Mouse (Mus musculus) heart, adult 2 months (tissue): ENCODE measurements around the gene Gm49405. TPM values are rescaled to one million over a fixed set of nuclear protein-coding genes. Genes with fewer than 3 reads are reported as not detected.

Source experiments
- DNase-seq, 2 experiments: peaks; one replicate each; pipeline ENCODE4 v3.0.0; 2021
- H3K27ac ChIP-seq: fragments of 200-600 bp; 2 replicates; pipeline ENCODE4 v1.8.1; 2022
- H3K27me3 ChIP-seq: fragments of 200-500 bp; 2 replicates; pipeline ENCODE4 v1.6.1; 2012; ENCODE audit warnings: mild to moderate bottlenecking, low read length, inconsistent platforms, mixed read lengths; ENCODE audit not compliant: control insufficient read depth, insufficient read depth
- H3K36me3 ChIP-seq: fragments of 200-500 bp; 2 replicates; pipeline ENCODE4 v1.6.1; 2012; ENCODE audit warnings: low read length, inconsistent platforms; ENCODE audit not compliant: control insufficient read depth, insufficient read depth
- H3K4me1 ChIP-seq: fragments of 200-500 bp; 2 replicates; pipeline ENCODE4 v1.6.1; 2011; ENCODE audit warnings: low read length; ENCODE audit not compliant: control insufficient read depth, insufficient read depth
- H3K4me3 ChIP-seq: fragments of 200-600 bp; 2 replicates; pipeline ENCODE4 v1.8.1; 2022
- H3K79me2 ChIP-seq: fragments of 200-500 bp; replicated peaks from 2 replicates; pipeline ENCODE4 v1.6.1; 2012; ENCODE audit warnings: mild to moderate bottlenecking, inconsistent platforms, low read length, moderate library complexity, mixed read lengths; ENCODE audit not compliant: control insufficient read depth, insufficient read depth
- H3K9ac ChIP-seq: fragments of 200-500 bp; 2 replicates; pipeline ENCODE4 v1.6.1; 2012; ENCODE audit warnings: low read depth, mild to moderate bottlenecking, control low read depth, inconsistent platforms, low read length, mixed read lengths
- CTCF ChIP-seq: fragments of 200-600 bp; IDR thresholded peaks from 2 replicates; pipeline ENCODE4 v1.8.1; 2022; ENCODE audit warnings: antibody characterized with exemption, mild to moderate bottlenecking, moderate library complexity
- EP300 ChIP-seq: fragments of 200-500 bp; IDR thresholded peaks from 2 replicates; pipeline ENCODE4 v1.6.1; 2011; ENCODE audit warnings: low read depth, low read length, control low read depth; ENCODE audit not compliant: insufficient read depth
- POLR2A ChIP-seq: fragments of 200-500 bp; IDR thresholded peaks from 2 replicates; pipeline ENCODE4 v1.6.1; 2011; ENCODE audit warnings: mild to moderate bottlenecking, low read depth, low read length, control low read depth; ENCODE audit not compliant: insufficient read depth
- WGBS: fragments of 180-500 bp; shearing (Covaris S2); methylation state at CpG from one replicate; pipeline ENCODE4 v1.1.7; 2018; 5-methylcytosine and 5-hydroxymethylcytosine counted together
- intact Hi-C: fragments of 180-260 bp; cut with DNase I; formaldehyde crosslinking; loops from one replicate; pipeline ENCODE4 v1.15.1; 2025
- polyA plus RNA-seq: library from polyadenylated mRNA; depleted of rRNA; stranded (reverse); fragments of >200 nt; gene quantifications from 2 replicates; pipeline ENCODE4 v1.2.3, GENCODE M21; 2012
- total RNA-seq, 2 experiments: library from RNA; stranded (reverse); gene quantifications; 2 replicates each; pipeline ENCODE4 v1.2.3; 2021

The Gm49405 gene
- total and polyA plus RNA-seq, 3 experiments: 1.0 to 11.0 (median 1.7) TPM

DNA sequence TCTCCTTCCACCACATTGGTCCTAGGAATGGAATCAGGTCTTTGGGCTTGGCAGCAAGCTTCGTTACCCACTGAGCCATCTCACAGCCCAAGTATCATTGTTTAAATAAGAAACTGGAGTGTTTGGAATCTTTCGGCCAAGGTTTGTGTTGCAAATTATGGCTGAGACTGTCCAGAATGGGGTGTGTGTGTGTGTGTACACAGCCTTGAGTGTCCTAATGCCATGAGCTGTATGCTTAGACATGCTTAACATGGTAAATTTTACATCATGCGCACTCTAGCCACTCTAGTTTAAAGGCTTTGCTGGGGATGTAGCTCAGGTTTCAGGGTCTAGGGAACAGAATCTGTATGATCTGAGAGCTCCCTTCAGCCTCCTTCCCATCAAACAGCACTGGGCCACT is 4.9 kb upstream of the Gm49405 start:
- H3K36me3 ChIP-seq: no peaks in the 10 kb centered on the region
- TF ChIP-seq POLR2A (no peak), CTCF (no peak), EP300 (no peak)
- H3K4me1 ChIP-seq: peaks cover 2% of the 10 kb centered on the region; the same call in 1 of the 2 replicates
- H3K79me2 ChIP-seq: no peaks in the 10 kb centered on the region
- no peak for DNase-seq
- H3K27ac ChIP-seq: no peak overlapping the region
- 95% methylated on average over 3 of the region's 3 CpGs for WGBS
- H3K27me3 ChIP-seq: no peaks in the 10 kb centered on the region
- H3K4me3 ChIP-seq: no peak overlapping the region
- intact Hi-C loops: no loop called here
- H3K9ac ChIP-seq: no peak overlapping the region

DNA sequence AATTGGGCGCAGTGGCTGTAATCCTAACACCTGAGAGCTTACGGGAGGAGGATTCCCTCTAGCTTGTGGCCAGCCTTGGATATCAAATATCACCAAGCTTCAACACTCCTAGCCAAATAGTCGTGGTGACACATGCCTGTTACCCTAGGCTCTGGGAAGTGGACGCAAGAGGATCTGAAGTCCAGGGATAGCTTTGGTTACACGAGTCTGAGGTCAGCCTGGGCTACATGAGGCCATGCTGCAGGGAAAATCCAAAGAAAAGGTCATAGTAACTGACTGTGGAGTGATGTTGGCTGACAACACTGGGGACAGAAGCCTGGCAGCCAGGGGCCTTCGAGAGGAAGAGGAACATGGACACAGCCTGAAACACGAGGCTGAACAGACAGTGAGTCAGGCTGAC is 4.3 kb upstream of the Gm49405 start:
- 61% methylated on average over 7 of the region's 7 CpGs for WGBS

DNA sequence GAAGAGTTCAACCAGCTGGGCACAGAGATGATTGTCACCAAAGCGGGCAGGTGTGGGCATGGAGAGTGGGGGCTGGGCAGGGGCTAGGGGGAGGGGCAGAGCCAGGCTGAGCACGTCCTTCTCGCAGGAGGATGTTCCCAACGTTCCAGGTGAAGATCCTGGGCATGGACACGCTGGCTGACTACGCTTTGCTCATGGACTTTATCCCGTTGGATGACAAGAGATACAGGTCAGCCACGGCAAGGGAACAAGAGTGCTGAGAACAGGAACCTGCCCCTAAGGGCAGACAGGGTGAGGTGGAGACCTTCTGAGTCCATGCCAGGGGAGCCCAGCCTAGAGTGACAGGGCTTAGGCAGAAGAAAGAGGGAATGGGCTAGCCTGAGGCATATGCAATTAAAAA is 3.7 kb upstream of the Gm49405 start:
- Histone ChIP-seq H3K4me1 (peaks cover 5% of the 10 kb centered on the region; the same call in 1 of the 2 replicates), H3K79me2 (no peaks in the 10 kb centered on the region), H3K27me3 (no peaks in the 10 kb centered on the region), H3K36me3 (no peaks in the 10 kb centered on the region), H3K27ac (no peak overlapping the region), H3K9ac (no peak overlapping the region), H3K4me3 (no peak overlapping the region)
- DNase-seq: no peak
- TF ChIP-seq CTCF: no peak
- TF ChIP-seq EP300: no peak
- TF ChIP-seq POLR2A: no peak
- 77% methylated on average over 8 of the region's 8 CpGs for WGBS
- intact Hi-C loops: no loop called here

More for the DNA sequence above, 4.3 kb upstream of the Gm49405 start:
- TF ChIP-seq EP300 (no peak), POLR2A (no peak), CTCF (no peak)
- Histone ChIP-seq H3K79me2 (no peaks in the 10 kb centered on the region), H3K27ac (no peak overlapping the region), H3K4me3 (no peak overlapping the region), H3K4me1 (peaks cover 5% of the 10 kb centered on the region; the same call in 1 of the 2 replicates), H3K27me3 (no peaks in the 10 kb centered on the region), H3K36me3 (no peaks in the 10 kb centered on the region), H3K9ac (no peak overlapping the region)
- intact Hi-C loops: no loop called here
- no peak for DNase-seq

DNA sequence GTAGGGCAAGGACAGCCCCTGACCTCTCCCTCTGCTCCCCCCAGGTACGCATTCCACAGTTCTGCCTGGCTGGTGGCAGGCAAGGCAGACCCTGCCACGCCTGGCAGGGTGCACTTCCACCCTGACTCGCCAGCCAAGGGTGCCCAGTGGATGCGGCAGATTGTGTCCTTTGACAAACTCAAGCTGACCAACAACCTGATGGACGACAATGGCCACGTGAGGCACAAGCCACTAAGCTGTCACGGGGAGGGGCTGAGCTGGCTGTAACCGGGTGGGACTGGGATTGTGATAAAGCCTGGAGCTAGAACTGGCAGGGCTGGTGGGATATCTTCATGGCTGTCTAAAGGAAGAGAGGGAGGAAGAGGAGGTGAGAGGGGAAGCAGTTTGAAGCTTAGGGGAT is 3.2 kb upstream of the Gm49405 start:
- 48% methylated on average over 8 of the region's 8 CpGs for WGBS
- no peak overlapping the region for H3K4me3 ChIP-seq
- no peak overlapping the region for H3K9ac ChIP-seq
- H3K4me1 ChIP-seq: peaks cover 5% of the 10 kb centered on the region; the same call in 1 of the 2 replicates
- H3K79me2 ChIP-seq: no peaks in the 10 kb centered on the region
- no peak for TF ChIP-seq EP300
- TF ChIP-seq POLR2A: no peak
- no peak for TF ChIP-seq CTCF
- H3K36me3 ChIP-seq: no peaks in the 10 kb centered on the region
- H3K27ac ChIP-seq: no peak overlapping the region
- intact Hi-C loops: no loop called here
- DNase-seq: no peak
- no peaks in the 10 kb centered on the region for H3K27me3 ChIP-seq

DNA sequence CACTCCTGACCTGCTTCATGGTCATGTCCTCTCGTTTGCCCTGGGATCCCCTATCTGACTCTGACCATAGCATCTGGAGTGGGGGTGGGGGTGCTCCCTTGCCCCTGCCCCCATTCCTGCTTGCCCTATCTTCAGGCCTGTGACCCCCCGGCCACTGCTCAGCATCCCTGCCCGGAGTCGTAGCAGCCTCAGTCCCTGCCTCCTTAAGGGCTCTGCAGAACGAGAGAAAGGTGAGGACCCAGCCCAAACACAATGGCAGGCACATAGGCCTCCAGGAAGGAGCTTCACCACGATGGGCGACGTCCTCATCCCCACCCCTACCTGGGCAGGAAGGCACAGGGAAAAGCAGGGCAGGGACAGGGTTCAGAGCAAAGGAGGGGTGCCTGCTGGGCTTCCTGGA is 2.1 kb upstream of the Gm49405 start:
- intact Hi-C loops: no loop called here
- 81% methylated on average over 8 of the region's 8 CpGs for WGBS
- DNase-seq: no peak
- H3K9ac ChIP-seq: no peak overlapping the region
- TF ChIP-seq CTCF (no peak), EP300 (no peak), POLR2A (no peak)
- no peak overlapping the region for H3K27ac ChIP-seq
- H3K36me3 ChIP-seq: no peaks in the 10 kb centered on the region
- H3K79me2 ChIP-seq: no peaks in the 10 kb centered on the region
- H3K27me3 ChIP-seq: no peaks in the 10 kb centered on the region
- H3K4me1 ChIP-seq: peaks cover 8% of the 10 kb centered on the region
- no peak overlapping the region for H3K4me3 ChIP-seq

DNA sequence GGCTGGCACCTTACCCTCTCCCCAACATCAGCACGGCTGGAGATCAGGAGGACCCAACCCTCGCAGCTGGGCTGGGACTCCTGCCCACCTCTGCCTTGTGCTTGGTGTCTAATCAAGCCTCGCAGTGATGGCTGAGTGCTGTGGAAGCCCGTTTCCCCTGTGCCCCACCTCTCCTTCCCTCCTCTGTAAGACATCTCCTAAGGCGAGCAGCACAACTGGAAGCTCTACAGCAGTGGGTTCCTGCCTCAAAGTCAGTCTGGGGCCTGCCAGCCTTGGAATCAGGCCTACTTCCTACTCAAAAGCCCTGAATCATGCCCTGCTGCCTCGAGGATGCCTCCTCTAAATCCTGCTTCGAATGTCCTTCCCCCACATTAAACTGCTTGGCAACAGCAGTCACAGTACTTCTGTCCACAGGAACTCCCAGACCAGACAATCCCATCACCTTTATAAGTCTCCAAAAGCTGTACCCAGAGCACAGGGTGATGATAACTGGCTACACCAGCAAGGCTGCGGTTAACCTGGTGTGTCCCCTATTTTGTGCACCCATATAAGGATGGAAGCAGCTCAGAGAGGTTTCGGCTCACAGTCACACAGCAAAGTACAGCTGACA is 1.2 kb upstream of the Gm49405 start:
- H3K27ac ChIP-seq: peak overlapping the region; percentile 94
- H3K27me3 ChIP-seq: no peaks in the 10 kb centered on the region
- no peak for DNase-seq
- intact Hi-C loops: no loop called here
- H3K79me2 ChIP-seq: no peaks in the 10 kb centered on the region
- H3K9ac ChIP-seq: peak overlapping the region; percentile 14; the same call in 1 of the 2 replicates
- H3K4me1 ChIP-seq: peaks cover 8% of the 10 kb centered on the region
- H3K36me3 ChIP-seq: no peaks in the 10 kb centered on the region
- no peak for TF ChIP-seq EP300
- no peak for TF ChIP-seq CTCF
- TF ChIP-seq POLR2A: no peak
- H3K4me3 ChIP-seq: peak overlapping the region; percentile 77
- 70% methylated on average over 9 of the region's 9 CpGs for WGBS
